Mouse (Mus musculus) ES-E14 (cell line): ENCODE measurements around the gene Ethe1. TPM values are rescaled to one million over a fixed set of nuclear protein-coding genes. Genes with fewer than 3 reads are reported as not detected.
A peak's percentile ranks its signal among the peaks of the same experiment; 100 is the strongest.

ENCODE experiments used
- DNase-seq: peaks from one replicate; pipeline ENCODE4 v3.0.0-alpha.2; 2013; ENCODE audit warnings: low read depth, low spot score
- H3K27ac ChIP-seq: 2 replicates; pipeline ENCODE4 v1.5.1; 2012; ENCODE audit warnings: low read depth, mild to moderate bottlenecking, low read length, moderate library complexity, mixed read lengths; ENCODE audit not compliant: poor library complexity, insufficient read depth, severe bottlenecking
- H3K36me3 ChIP-seq: 2 replicates; pipeline ENCODE4 v1.6.1; 2012; ENCODE audit warnings: mild to moderate bottlenecking, low read length, moderate library complexity, mixed read lengths; ENCODE audit not compliant: control insufficient read depth, poor library complexity, insufficient read depth, severe bottlenecking
- H3K4me1 ChIP-seq, 2 experiments: fragments of 150-350 bp in 1 of 2; sonication (generic) in 1 of 2; 2 replicates each; pipeline ENCODE4 v1.6.1; 2012; ENCODE audit warnings: low read length in 2 of 2, mild to moderate bottlenecking in 1 of 2, mixed read lengths in 1 of 2; ENCODE audit not compliant: control insufficient read depth in 2 of 2, insufficient read depth in 2 of 2, poor library complexity in 1 of 2
- H3K4me3 ChIP-seq, 2 experiments: fragments of 150-350 bp in 1 of 2; sonication (generic) in 1 of 2; 2 replicates each; pipeline ENCODE4 v1.5.1; 2012; ENCODE audit warnings: low read length in 2 of 2, low read depth in 1 of 2, mild to moderate bottlenecking in 1 of 2, mixed read lengths in 1 of 2; ENCODE audit not compliant: insufficient read depth in 1 of 2, poor library complexity in 1 of 2, severe bottlenecking in 1 of 2
- H3K9ac ChIP-seq: 2 replicates; pipeline ENCODE4 v1.6.1; 2012; ENCODE audit warnings: low read depth, mild to moderate bottlenecking, low read length, mixed read lengths; ENCODE audit not compliant: poor library complexity, insufficient read depth, severe bottlenecking
- H3K9me3 ChIP-seq: fragments of 150-350 bp; sonication (generic); 2 replicates; pipeline ENCODE4 v1.6.1; 2012; ENCODE audit warnings: low read depth, mild to moderate bottlenecking, low read length; ENCODE audit not compliant: control insufficient read depth, insufficient read depth
- CHD2 ChIP-seq: IDR thresholded peaks from 2 replicates; pipeline ENCODE4 v1.6.1; 2014; ENCODE audit warnings: mild to moderate bottlenecking, low read depth, low read length, inconsistent platforms
- HCFC1 ChIP-seq: IDR thresholded peaks from 2 replicates; pipeline ENCODE4 v1.6.1; 2012; ENCODE audit warnings: low read length, inconsistent platforms, borderline replicate concordance; ENCODE audit not compliant: insufficient read depth
- MAFK ChIP-seq: IDR thresholded peaks from 2 replicates; pipeline ENCODE4 v1.6.1; 2014; ENCODE audit warnings: mild to moderate bottlenecking, low read depth, low read length, inconsistent platforms; ENCODE audit not compliant: insufficient read depth
- ZC3H11A ChIP-seq: IDR thresholded peaks from 2 replicates; pipeline ENCODE4 v1.6.1; 2012; ENCODE audit warnings: low read depth, mild to moderate bottlenecking, inconsistent platforms, low read length, borderline replicate concordance
- ZNF384 ChIP-seq: IDR thresholded peaks from 2 replicates; pipeline ENCODE4 v1.6.1; 2012; ENCODE audit warnings: low read depth, low read length, inconsistent platforms
- in situ Hi-C, 2 experiments: fragments of 600-800 bp; cut with MboI; formaldehyde crosslinking; loops; one replicate each; pipeline ENCODE4 v1.15.1; 2025; ENCODE audit warnings: low sequenced_read_pairs in 2 of 2, inconsistent platforms in 1 of 2; ENCODE audit not compliant: unreplicated experiment in 2 of 2
- total RNA-seq: library from RNA; depleted of rRNA; stranded (reverse); fragments of 300-350 nt; gene quantifications from 2 replicates; pipeline ENCODE4 v1.2.3, GENCODE M21; 2012

Gene Ethe1
- total RNA-seq, 1 experiment, result 14.7 TPM

DNA sequence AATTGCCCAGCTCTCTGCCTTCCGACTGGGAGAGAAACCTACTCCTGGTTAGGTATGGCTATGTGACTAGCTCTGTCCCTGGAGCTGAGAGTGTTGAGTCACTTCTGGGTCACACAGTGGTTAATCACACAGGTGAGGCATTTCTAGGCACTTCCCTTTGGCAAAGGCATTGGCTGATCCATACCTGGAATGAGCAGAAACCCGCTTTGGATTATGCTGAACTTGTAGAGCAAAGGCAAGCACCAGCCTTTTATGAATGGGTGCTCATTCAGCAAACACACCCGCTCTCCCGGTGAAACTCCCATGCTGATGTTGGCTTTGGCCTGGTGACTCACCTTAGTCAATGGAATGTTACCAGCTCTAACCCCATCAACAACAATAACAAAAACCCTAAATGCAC, 47.7 kb upstream of the Ethe1 start:
- in situ Hi-C loops, result no loop called here
- no peak for TF ChIP-seq CHD2
- TF ChIP-seq HCFC1, result no peak
- TF ChIP-seq ZNF384, result no peak
- no peak for TF ChIP-seq ZC3H11A
- TF ChIP-seq MAFK, result no peak
- Histone ChIP-seq H3K36me3 (no peaks in the 10 kb centered on the region), H3K27ac (no peak overlapping the region), H3K9me3 (no peaks in the 10 kb centered on the region), H3K4me3 (no peak overlapping the region), H3K4me1 (0 out of 4 replicates have a peak, but pooled peaks cover 0 to 2% of the 10 kb centered on the region in 2 experiments), H3K9ac (no peak overlapping the region)
- DNase-seq, result no peak

DNA sequence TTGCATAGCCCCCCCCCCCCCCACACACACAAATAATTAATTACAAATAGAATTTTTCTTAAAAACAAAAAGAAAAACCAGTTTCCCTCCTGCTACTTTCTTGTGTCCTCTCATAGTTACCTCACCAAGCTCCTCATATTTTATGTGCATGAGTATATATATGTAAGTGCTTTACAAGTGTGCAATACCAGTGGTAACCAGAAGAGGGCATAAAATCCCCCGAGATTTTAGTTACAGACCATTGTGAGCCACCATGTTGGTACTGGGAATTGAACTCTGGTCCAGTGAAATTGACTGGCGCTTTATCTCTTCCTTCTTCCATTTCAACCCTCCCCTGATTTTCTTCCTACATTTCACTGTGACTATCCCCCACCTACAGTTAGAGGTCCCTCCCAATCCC, 42.8 kb upstream of the Ethe1 start:
- no peaks in the 10 kb centered on the region for H3K9me3 ChIP-seq
- in situ Hi-C loops, result no loop called here
- H3K9ac ChIP-seq, result no peak overlapping the region
- 0 out of 4 replicates have a peak overlapping the region, but pooled peaks of 1 of the 2 experiments have one; percentile 7 for H3K4me3 ChIP-seq
- TF ChIP-seq CHD2 (peak; percentile 80), ZNF384 (no peak), ZC3H11A (0 out of 2 replicates have a peak, but pooled peaks have one; percentile 14)
- H3K36me3 ChIP-seq, result peaks cover 9% of the 10 kb centered on the region
- no peak overlapping the region for H3K27ac ChIP-seq
- peaks cover 0 to 7% of the 10 kb centered on the region in 2 experiments; a peak in 1 of 4 replicates for H3K4me1 ChIP-seq
- DNase-seq, result no peak

DNA sequence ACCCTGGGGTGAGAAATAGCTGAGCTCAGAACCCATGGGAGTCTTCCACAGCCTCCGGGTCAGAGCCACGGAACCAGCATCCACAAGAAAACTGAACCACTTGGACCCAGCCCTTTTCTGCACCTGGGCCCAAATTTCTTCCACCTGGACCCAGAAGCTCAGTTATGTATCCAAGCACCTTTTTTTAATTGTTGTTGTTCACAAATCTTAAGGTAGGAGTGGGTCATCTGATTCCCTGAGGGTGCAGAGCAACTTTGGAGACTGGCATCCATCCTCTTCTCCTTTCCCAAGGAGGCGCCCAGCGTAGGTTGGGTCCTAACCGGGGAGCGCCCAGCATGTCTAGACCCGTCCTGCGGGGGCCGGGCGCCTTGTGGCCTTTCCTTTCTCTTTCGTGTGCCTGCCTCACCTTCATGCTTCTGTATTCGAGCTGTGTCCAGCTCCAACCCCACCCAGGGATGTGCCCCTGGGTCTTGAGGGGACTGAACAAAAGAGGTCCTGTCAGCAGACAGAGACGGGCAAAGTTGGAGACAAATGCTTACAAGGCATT, 41.2 kb upstream of the Ethe1 start, which contains the start of the genes Pinlyp and Xrcc1:
Gene Pinlyp (minus strand): TSS at position 51 of the 547 bp plus-strand sequence.
Gene Xrcc1 (plus strand): TSS at position 222 of the 547 bp plus-strand sequence.
- in situ Hi-C loops, result no loop called here
- Histone ChIP-seq H3K36me3 (peaks cover 14% of the 10 kb centered on the region), H3K9me3 (no peaks in the 10 kb centered on the region), H3K4me1 (peaks cover 0 to 10% of the 10 kb centered on the region in 2 experiments; a peak in 2 of 4 replicates), H3K9ac (peak within 1 kb of the TSS; percentile 97), H3K27ac (peak within 1 kb of the TSS; percentile 34), H3K4me3 (peak within 1 kb of the TSS; percentile 85 to 98)
- DNase-seq, result no peak
- TF ChIP-seq ZNF384 (no peak), CHD2 (no peak), MAFK (no peak), HCFC1 (no peak), ZC3H11A (no peak)

DNA sequence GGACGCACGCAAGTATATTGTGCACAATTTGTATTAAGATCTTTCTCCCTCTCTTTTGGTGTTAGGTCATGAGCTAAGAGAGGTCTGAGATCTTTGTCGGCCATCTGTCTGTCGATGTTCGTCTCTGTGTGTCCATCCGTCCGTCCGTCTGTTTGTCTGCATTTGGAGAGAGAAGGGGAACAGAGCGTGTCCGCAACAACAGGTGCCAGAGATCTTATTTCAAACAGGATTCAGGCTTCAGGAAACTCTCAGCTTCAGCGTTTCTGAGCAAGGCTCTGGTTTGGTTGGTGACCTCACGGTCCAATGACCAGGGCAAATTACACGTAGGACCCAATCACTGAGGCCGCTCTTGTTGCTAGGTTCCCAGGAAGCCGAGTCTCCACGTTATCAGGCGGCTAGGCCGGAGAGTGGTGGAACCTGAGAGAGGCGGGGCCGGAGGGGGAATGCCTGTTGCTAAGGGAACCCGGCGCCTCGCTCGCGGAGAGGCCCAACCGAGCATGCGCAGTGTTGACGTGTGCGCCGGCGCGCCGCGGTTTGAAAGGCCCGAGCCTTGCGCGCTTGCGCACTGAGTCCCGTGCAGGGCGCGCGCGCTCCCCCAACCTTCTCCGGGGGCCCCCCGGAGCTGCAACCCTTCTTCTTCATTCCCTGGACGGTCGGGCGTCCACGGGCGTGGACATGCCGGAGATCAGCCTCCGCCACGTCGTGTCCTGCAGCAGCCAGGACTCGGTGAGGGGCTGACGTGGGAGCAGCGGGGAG, 40.5 kb upstream of the Ethe1 start:
- H3K9me3 ChIP-seq, result no peaks in the 10 kb centered on the region
- peak overlapping the region; percentile 97 for H3K9ac ChIP-seq
- in situ Hi-C loops, result no loop called here
- DNase-seq, result peak; percentile 99
- peak overlapping the region; percentile 85 to 98 for H3K4me3 ChIP-seq
- peaks cover 14% of the 10 kb centered on the region for H3K36me3 ChIP-seq
- H3K4me1 ChIP-seq, result peaks cover 0 to 11% of the 10 kb centered on the region in 2 experiments; a peak in 2 of 4 replicates
- H3K27ac ChIP-seq, result peak overlapping the region; percentile 34
- TF ChIP-seq HCFC1, result peak; percentile 64; the same call in 1 of the 2 replicates
- no peak for TF ChIP-seq ZNF384
- TF ChIP-seq CHD2, result no peak
- TF ChIP-seq MAFK, result 0 out of 2 replicates have a peak, but pooled peaks have one; percentile 13
- TF ChIP-seq ZC3H11A, result no peak
